Mouse (Mus musculus): Measurements from ENCODE around the gene Trmt11. TPM values are rescaled to one million over a fixed set of nuclear protein-coding genes. Genes with fewer than 3 reads are reported as not detected.

Trmt11 gene
- polyA plus RNA-seq, 1 experiment, result 1.6 TPM

DNA sequence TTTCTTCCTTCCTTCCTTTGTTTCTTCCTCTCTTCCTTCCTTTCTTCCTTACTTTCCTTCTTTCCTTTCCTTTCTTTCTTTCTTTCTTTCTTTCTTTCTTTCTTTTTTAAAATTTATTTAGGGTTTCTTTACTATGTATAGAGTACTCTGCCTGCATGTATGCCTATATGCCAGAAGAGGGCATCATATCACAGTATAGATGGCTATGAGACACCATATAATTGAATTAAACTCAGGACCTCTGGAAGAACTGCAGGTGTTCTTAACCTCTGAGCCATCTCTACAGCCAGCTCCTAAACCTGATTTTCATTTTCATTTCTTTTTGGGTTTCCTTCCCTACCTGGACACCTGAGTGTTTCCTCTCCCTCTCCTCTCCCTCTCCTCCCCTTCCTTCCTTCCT is 22.4 kb upstream of the Trmt11 start:
- Histone ChIP-seq H3K4me1 (ENCODE audit: control insufficient read depth, insufficient read depth, low read length) (peaks cover 3% of the 10 kb centered on the region), H3K4me3 (replicated peaks; ENCODE audit: extremely low read depth, low read depth, low read length) (no peak overlapping the region)
- no peak for DNase-seq
- TF ChIP-seq POLR2A (IDR thresholded peaks at IDR 0.05; ENCODE audit: borderline replicate concordance, extremely low read depth, low read depth, low read length) (no peak), CTCF (IDR thresholded peaks at IDR 0.05; ENCODE audit: insufficient read depth, low read length) (no peak)

DNA sequence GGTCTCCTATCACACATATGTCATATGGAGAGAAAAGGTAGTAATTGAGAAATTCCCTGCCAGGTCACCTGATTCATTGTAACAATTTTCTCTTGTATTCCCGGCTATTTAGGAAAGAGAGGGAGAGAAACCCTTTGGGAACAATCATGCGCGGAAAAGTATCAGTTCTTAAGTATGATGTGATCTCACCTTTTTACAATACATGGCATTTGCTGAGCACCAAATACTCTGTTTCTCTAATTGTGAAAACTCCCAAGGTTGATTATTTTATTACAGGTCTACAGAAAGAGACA is 18.3 kb upstream of the Trmt11 start:
- 43% methylated on average over 3 of the region's 3 CpGs for WGBS

DNA sequence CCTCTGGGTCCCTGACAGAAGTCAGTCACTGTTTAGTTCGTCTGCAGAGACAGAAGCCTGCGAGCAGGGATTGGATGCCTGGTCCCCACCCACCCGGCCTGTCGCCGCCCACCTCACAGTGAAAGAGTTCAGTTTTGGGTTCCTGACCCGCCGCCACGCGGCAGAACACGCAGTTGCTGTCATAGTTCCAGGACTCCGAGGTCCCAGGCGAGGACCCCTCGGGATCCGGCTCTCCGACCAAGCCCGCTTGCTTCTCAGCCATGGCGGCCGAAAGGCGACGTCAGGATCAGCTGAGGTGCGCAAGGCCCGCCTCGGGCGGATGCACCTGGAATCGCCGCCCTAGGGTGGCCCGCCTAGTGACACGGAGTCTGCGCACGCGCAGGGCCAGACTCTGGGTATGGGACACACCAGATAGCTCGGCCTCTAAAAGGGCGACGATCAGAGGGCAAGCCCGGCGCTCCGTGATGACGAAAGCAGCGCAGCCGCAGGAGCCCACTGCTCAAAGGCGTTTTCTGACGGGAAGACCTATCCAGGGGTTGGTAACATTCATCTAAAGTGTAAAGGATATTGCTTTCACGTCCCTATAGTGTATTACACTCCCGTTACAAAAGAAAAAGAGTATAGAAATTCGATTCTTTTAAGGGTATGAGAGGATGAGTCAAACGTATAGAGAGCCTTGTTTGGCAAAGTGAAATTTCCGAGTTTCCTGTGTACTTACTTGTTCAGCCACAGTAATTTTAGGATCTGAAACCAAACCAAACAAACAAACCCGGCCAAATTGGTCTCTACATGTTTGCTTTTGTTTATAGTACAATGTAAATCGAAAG is 17.8 kb upstream of the Trmt11 start:
- WGBS, result 2% methylated on average over 49 of the region's 49 CpGs
- TF ChIP-seq CTCF (IDR thresholded peaks at IDR 0.05; ENCODE audit: insufficient read depth, low read length) (no peak), POLR2A (IDR thresholded peaks at IDR 0.05; ENCODE audit: borderline replicate concordance, extremely low read depth, low read depth, low read length) (peak; percentile 64)
- H3K4me1 ChIP-seq (ENCODE audit: control insufficient read depth, insufficient read depth, low read length), result peaks cover 3% of the 10 kb centered on the region
- H3K4me3 ChIP-seq (replicated peaks; ENCODE audit: extremely low read depth, low read depth, low read length), result peak overlapping the region; percentile 96
- peak; percentile 97 for DNase-seq

More for the DNA sequence above, 18.3 kb upstream of the Trmt11 start:
- H3K4me3 ChIP-seq (replicated peaks; ENCODE audit: extremely low read depth, low read depth, low read length), result peak overlapping the region; percentile 66
- TF ChIP-seq POLR2A (IDR thresholded peaks at IDR 0.05; ENCODE audit: borderline replicate concordance, extremely low read depth, low read depth, low read length), result no peak
- TF ChIP-seq CTCF (IDR thresholded peaks at IDR 0.05; ENCODE audit: insufficient read depth, low read length), result no peak
- peaks cover 3% of the 10 kb centered on the region for H3K4me1 ChIP-seq (ENCODE audit: control insufficient read depth, insufficient read depth, low read length)
- DNase-seq, result no peak

DNA sequence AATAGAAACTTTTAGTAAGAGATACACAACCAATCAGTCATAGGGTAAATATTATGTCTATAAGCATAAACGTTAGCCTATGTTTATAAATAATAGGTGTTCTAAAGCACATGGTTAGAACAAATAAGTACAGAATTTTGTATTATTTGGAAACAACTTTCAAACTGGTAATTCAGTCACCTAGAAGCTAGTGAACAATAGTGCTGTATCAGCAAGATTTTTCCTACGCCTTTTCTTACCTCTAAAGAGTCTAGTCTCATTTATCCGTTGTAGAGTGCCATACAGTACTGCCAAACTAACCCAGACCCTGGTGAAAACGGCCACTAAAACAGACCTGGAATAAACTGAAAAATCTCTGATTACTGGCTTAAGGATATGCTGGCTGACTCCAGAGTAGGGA is 12.5 kb upstream of the Trmt11 start:
- Histone ChIP-seq H3K4me3 (replicated peaks; ENCODE audit: extremely low read depth, low read depth, low read length) (no peak overlapping the region), H3K4me1 (ENCODE audit: control insufficient read depth, insufficient read depth, low read length) (peaks cover 3% of the 10 kb centered on the region)
- TF ChIP-seq POLR2A (IDR thresholded peaks at IDR 0.05; ENCODE audit: borderline replicate concordance, extremely low read depth, low read depth, low read length), result no peak
- TF ChIP-seq CTCF (IDR thresholded peaks at IDR 0.05; ENCODE audit: insufficient read depth, low read length), result no peak
- DNase-seq, result no peak
- WGBS, result 84% methylated on average over 4 of the region's 4 CpGs

DNA sequence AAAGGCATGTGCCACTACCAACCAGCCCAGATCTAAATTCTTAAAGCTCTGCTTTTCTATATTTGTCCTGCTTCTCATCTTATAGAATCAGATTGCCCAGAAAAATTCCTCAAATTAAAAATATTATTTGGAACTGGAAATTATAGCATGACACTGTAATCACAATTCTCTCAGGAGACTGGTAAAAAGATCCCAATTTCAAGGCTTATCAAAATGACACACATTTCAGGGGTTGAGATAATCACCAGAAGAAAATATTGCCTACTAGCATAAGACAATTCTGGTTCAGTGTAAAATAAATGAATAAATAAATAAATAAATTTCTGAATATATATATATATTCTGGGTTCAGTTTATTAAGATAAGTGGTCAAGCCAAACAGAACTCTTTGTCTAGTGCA is 9.1 kb upstream of the Trmt11 start:
- H3K4me3 ChIP-seq (replicated peaks; ENCODE audit: extremely low read depth, low read depth, low read length), result no peak overlapping the region

DNA sequence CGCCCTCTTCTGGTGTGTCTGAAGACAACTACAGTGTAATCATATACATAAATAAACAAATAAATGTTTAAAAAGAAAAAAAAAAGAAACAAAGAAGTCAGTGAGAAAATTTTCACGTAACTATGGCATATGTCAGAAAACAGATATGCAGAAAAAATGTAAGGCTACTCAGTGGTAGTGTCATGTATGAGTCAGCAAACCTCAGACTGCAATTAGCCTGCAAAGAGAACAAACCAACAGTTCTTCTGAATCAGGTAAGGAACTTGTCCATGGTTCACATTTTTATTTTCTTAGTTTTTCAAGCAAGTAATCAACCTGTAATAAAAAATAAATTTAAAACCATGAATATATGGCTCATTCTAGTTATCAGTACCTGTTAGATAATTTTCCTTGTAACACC is 7.6 kb upstream of the Trmt11 start:
- Histone ChIP-seq H3K4me1 (ENCODE audit: control insufficient read depth, insufficient read depth, low read length) (no peaks in the 10 kb centered on the region), H3K4me3 (replicated peaks; ENCODE audit: extremely low read depth, low read depth, low read length) (no peak overlapping the region)
- no peak for DNase-seq
- TF ChIP-seq CTCF (IDR thresholded peaks at IDR 0.05; ENCODE audit: insufficient read depth, low read length), result no peak
- no peak for TF ChIP-seq POLR2A (IDR thresholded peaks at IDR 0.05; ENCODE audit: borderline replicate concordance, extremely low read depth, low read depth, low read length)
- WGBS, result 73% methylated on average over 2 of the region's 2 CpGs

More for the DNA sequence above, 9.1 kb upstream of the Trmt11 start:
- H3K4me1 ChIP-seq (ENCODE audit: control insufficient read depth, insufficient read depth, low read length), result no peaks in the 10 kb centered on the region
- TF ChIP-seq POLR2A (IDR thresholded peaks at IDR 0.05; ENCODE audit: borderline replicate concordance, extremely low read depth, low read depth, low read length) (no peak), CTCF (IDR thresholded peaks at IDR 0.05; ENCODE audit: insufficient read depth, low read length) (no peak)
- no peak for DNase-seq

DNA sequence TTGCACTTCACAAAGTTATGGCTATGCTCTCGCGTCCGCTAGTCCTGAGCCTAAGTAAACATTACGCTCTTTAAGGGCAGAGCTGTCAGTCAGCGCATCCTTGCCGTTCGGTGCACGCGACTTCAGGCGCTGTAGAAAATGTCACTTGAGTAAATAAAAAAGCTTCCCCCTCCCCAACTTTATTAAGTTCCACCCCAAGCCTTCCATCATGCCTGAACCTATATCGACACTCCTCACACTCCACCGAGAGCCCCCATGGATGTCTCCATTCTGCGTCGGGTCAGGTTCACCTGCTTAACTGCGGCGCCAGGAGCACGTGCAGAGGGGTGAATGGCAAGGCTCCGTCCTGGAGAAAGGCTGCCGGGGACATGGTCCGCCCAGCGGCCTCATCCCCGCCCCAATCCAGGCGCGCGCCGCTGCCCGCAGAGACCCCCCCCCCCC is 435 bp downstream of the Trmt11 start:
- Histone ChIP-seq H3K4me1 (ENCODE audit: control insufficient read depth, insufficient read depth, low read length) (no peaks in the 10 kb centered on the region; the same call in 1 of the 2 replicates), H3K4me3 (replicated peaks; ENCODE audit: extremely low read depth, low read depth, low read length) (peak overlapping the region; percentile 82)
- no peak for DNase-seq
- TF ChIP-seq POLR2A (IDR thresholded peaks at IDR 0.05; ENCODE audit: borderline replicate concordance, extremely low read depth, low read depth, low read length) (no peak), CTCF (IDR thresholded peaks at IDR 0.05; ENCODE audit: insufficient read depth, low read length) (no peak)
- under 1% methylated on average over 27 of the region's 27 CpGs for WGBS

DNA sequence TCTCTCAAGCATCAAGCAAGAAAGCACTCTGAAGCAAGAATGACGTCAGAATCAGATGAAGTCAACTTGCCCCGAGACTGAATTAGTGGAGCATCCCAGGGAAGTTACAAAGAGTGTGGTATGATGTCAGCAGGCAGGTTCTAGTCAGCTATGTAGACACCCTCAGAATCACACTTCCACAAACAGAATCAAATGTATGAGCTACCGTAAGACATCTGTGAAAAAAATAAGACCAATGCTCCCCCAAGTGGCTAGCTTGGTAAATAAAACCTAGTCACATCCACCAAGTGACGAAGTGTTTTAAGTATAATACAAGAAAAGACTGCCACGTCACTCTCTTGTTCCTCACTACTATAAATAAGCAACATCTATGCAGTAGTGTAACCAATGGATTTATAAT is 13.5 kb downstream of the Trmt11 start:
- Histone ChIP-seq H3K4me3 (replicated peaks; ENCODE audit: extremely low read depth, low read depth, low read length) (no peak overlapping the region), H3K4me1 (ENCODE audit: control insufficient read depth, insufficient read depth, low read length) (no peaks in the 10 kb centered on the region)
- no peak for DNase-seq
- WGBS, result 57% methylated on average over 5 of the region's 5 CpGs
- TF ChIP-seq POLR2A (IDR thresholded peaks at IDR 0.05; ENCODE audit: borderline replicate concordance, extremely low read depth, low read depth, low read length), result no peak

DNA sequence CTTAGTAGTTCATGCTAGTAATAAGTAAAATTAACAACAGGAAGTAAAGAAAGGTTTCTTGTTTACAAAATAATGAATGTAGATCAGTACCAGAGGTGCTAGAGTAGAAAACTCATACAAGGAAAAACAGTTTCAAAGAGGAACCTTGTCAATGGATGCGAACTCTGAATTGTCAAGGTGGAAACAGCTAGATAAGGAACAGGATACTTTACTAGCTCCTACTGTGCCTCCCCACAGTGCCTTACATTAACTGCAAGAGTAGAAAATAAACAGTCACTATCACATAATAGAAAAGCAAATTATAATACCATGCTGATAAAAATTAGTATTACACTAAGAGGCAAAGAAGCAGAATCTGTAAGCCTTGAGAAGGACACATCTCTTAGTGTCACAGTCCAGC is 14.9 kb downstream of the Trmt11 start:
- Histone ChIP-seq H3K4me3 (replicated peaks; ENCODE audit: extremely low read depth, low read depth, low read length) (no peak overlapping the region), H3K4me1 (ENCODE audit: control insufficient read depth, insufficient read depth, low read length) (no peaks in the 10 kb centered on the region)
- WGBS, result 93% methylated on average over 1 of the region's 1 CpGs
- TF ChIP-seq CTCF (IDR thresholded peaks at IDR 0.05; ENCODE audit: insufficient read depth, low read length), result no peak
- TF ChIP-seq POLR2A (IDR thresholded peaks at IDR 0.05; ENCODE audit: borderline replicate concordance, extremely low read depth, low read depth, low read length), result no peak
- DNase-seq, result no peak

DNA sequence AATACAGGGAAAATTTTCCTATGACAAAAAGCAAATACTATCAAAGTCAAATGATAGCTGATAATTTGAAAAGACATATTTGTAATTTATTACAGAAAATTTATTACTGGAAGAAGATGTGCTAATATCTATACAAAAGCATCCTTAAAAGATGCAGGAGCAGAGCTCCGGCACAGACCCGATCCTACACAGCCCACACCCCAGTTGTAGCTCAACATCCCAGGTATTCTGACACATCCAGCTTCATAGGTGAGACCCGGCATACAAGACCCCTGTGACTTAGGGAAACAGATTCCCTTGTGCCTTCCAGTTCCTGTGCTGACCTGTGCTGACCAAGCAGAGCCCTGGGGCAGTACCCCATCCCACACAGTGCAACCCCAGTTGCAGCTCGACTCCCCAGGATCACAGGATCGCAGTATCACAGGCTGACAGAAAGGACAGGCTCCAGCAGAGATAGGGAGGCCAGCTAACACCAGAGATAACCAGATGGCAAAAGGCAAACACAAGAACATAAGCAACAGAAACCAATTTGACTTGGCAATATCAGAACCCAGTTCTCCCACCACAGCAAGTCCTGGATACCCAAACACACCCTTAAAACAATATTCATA is 22.8 kb downstream of the Trmt11 start:
- Histone ChIP-seq H3K4me3 (replicated peaks; ENCODE audit: extremely low read depth, low read depth, low read length) (no peak overlapping the region), H3K4me1 (ENCODE audit: control insufficient read depth, insufficient read depth, low read length) (no peaks in the 10 kb centered on the region)
- WGBS, result 98% methylated on average over 5 of the region's 5 CpGs
- TF ChIP-seq POLR2A (IDR thresholded peaks at IDR 0.05; ENCODE audit: borderline replicate concordance, extremely low read depth, low read depth, low read length), result no peak
- no peak for TF ChIP-seq CTCF (IDR thresholded peaks at IDR 0.05; ENCODE audit: insufficient read depth, low read length)
- DNase-seq, result no peak
